Mouse (Mus musculus) adrenal gland, adult (tissue): ENCODE results near the gene Spata5.
"Not testable (repeated sequence)": the region's sequence is repeated elsewhere in the genome, so short reads cannot be mapped to it uniquely, and the experiment has no call there.

Experiments
- DNase-seq, 2 experiments: peaks; one replicate each; pipeline ENCODE4 v3.0.0; 2022 to 2023; ENCODE audit warnings: low spot score in 1 of 2; ENCODE audit not compliant: inconsistent age in 2 of 2

Gene Spata5

DNA sequence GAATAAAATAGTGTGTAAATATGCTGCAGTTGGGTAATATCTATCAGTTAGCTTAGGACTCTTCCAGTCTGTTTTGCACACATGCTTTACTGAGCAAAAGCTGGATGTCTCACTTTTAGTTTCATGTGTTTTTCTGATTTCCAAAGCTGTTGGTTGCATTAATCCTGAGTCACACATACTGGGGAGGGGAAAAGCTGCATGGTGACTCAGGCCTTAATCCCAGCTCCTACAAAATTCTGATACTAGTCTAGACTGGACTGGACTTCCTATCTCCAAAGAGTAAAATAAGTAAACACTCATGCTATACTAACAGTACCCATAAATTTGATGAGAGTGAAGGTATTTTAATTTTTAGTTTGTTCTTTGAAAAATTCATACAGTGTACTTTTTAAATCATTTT is 84.2 kb downstream of the Spata5 start:
- DNase-seq: peak; percentile 10 to 66

GRCm38 (mm10) chr3:37510055-37511032 is 90.6 kb downstream of the Spata5 start:
- peak; percentile 12 to 44 for DNase-seq

- peak; percentile 36 to 71 for DNase-seq
Measured at GRCm38 (mm10) chr3:37515485-37515884, 95.8 kb downstream of the Spata5 start.

GRCm38 (mm10) chr3:37516379-37516778 is 96.7 kb downstream of the Spata5 start:
- DNase-seq: no peak

- DNase-seq: no peak
Measured at GRCm38 (mm10) chr3:37518611-37519010, 98.9 kb downstream of the Spata5 start.

DNA sequence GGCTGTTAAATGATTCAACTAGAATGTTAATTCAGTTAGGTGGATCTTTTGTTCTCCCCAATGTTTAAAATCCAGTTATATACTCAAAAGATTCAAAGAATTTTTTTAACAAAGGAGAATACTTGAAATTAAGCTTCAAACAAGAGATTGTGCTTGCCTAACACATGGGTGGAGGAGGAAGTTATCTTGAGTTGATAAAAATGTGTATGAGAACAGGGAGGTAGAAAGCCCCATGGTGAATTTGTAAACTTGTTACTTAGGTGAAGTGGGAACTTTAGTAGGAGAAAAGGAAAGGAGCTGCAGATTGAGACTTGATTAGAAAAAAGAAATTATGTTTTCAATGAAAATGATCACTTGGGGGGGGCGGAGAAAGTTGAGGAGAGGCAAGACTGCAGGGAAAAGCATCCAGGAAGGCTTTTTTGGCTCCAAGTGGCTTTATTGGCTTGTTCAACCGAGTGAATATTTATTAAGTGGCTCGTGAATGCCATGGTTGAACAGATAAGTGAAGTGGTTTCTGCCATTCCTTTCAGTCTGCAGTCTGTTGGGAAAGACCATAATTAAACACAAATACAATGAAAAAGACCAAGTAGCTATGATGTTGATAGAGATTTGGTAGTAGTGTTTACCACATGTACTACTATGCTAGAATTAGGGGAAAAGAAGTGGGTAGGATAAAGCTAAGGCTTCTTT is 100.8 kb downstream of the Spata5 start:
- no peak for DNase-seq

DNA sequence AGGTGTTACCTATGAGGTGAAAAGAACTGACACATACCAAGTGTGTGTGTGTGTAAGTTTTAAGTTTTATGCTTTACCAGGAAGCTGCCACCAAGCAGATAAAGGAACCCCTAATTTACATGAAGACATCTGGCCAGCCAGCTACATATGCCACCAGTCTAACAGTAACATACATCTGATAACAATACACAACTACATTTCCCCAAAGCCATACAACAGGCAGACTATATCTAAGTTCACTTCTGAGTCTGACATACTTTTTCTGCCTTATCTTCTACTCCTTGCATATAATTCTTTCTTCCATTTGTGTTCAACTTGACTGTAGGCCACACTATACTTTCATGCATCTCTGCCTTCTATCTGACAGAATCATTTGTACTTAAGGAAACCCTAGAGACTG is 112.4 kb downstream of the Spata5 start:
- no peak for DNase-seq

- not testable (repeated sequence) for DNase-seq
Measured at GRCm38 (mm10) chr3:37540701-37541100, 121.0 kb downstream of the Spata5 start.

DNA sequence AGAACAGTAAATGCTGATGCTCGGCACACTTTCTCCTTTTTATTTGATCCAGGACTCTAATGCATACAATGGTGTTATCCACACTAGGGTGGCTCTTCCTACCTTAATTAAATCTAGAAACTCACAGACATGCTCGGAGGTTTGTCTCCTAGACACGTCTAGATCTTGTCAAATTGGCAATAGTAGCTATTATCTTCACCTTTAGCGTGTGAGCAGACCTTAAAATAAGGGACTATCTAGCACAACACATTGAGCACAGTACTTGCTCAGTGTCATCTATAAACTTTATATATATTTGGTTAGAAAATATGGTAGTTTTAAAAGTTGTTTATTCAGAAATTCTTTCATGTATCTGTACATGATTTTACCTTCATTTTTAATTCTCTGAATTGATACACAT is 126.7 kb downstream of the Spata5 start:
- no peak for DNase-seq

DNA sequence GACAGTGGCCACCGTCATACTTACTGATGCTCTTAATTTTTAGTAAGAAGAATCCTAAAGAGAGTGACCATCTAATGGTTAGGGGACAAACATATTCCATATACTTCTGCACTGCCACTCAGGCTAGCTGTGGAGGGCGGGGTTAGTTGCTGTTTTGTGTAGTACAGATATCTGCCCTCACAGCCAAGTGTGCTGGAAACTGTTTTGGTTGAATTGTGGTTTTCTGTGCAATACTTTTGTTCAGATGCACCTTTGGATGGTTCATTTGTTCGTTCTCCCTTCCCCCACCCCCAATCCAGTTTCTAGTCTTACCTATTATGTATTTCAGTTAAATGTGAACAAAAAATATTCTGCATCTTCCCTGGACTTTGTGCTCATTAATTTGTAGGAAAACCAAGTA is 130.5 kb downstream of the Spata5 start:
- DNase-seq: no peak

- DNase-seq: no peak
Measured at GRCm38 (mm10) chr3:37550594-37550993, 130.9 kb downstream of the Spata5 start.

DNA sequence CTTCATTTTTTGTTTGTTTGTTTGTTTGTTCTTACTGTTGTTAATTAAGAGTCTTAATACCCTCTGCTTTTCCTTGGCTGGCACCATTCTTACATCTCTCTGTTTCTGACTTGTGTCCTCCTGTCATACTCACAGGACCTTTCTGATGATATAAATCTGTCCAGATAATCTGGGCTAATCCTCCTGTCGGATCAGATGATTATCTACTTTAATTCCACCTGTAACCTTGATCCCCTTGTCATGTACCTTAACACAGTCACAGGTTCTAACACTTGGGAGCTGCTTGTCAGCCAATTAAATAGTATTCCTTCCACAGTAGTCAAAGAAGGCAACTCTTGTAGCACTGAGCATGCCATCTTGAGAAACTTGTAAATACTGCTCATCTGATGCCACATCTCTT is 131.8 kb downstream of the Spata5 start:
- no peak for DNase-seq

GRCm38 (mm10) chr3:37552244-37552643 is 132.5 kb downstream of the Spata5 start:
- no peak for DNase-seq

- DNase-seq: no peak
Measured at GRCm38 (mm10) chr3:37553371-37554033, 133.8 kb downstream of the Spata5 start.

GRCm38 (mm10) chr3:37556412-37557113 is 136.9 kb downstream of the Spata5 start:
- peak in 1 of 2 experiments; percentile 58 for DNase-seq

GRCm38 (mm10) chr3:37557741-37558479 is 138.2 kb downstream of the Spata5 start:
- no peak for DNase-seq

- DNase-seq: no peak
Measured at GRCm38 (mm10) chr3:37559339-37559738, 139.6 kb downstream of the Spata5 start.

DNA sequence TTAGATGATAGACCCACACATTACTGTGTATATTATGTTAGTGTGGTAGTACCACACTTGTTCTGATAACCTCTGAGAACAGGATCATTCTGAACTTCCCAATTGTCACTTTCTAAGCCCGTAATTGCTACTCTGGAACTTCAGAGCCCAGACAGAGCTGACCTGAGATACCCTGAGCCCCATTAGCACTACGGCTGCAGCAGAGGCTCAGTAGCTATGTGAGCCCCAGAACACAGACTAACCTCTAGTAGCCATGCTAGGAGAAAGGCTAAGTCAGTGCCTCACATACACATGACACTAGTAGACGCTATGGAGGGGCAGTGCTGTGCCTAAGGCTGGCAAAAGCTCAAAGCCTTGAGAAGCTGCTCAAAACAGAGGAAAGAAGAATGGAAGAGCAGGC is 141.8 kb downstream of the Spata5 start:
- no peak for DNase-seq

DNA sequence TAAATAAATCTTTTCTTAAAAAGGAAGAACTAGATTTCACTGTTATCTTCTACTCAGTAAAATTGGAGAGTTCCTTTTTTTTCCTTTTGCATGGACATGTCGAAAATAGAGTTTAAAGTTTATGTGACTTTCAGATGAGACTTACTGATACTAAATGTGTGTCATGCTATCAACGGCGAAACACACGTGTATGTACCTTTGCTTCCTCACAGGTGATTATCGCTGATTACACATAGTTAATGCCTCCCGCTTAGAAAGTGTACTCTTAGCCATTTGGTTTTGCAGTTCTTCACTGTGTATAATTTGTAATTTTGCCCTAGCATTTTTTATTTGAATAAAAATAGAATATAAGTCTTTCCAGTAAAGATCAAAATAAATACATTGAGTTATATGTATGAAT is 146.4 kb downstream of the Spata5 start:
- DNase-seq: no peak

DNA sequence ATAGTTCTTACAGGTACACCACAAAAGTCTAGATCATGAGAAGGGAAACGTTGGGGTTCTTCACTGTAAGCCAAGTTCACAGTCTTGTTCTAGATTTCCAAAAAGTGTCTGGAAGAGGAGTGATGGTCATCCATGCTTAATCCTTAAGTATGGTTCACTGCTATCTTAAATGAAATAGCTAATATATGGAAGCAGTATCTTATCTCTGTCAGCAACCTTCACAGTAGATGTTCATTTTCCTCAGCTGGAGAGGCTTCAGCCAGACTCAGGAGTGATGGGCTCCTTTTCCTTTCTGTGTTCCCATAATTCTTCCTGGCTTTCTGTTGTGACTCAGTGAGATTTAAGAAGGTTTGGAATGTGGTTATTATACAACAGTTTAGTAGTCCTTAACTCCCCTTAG is 147.8 kb downstream of the Spata5 start:
- no peak for DNase-seq
